Mouse (Mus musculus): Measurements from ENCODE around the gene Adra2a.

DNA sequence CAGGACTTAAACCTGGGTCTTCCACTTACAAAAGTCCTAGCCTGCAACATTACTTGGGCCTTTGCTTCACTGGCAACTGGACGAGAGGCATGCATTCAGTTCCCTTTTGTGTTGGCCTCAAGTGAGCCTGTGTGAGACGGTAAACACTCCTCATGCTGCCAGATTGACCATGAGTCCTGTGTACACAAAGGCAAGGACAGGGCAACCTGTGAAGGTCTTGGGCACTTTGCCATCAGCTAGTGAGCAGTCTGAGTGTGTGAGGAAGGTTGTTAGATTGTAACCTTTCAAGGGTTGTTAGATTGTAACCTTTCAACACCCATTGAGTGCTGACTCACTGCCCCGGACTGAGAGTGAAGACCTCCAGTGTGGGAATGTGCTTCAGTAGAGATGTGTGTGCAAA lies 49.6 kb downstream of the Adra2a start:
- TF ChIP-seq CTCF (IDR thresholded peaks at IDR 0.05; ENCODE audit: control insufficient read depth, insufficient read depth, insufficient read length) (no peak), CEBPB (IDR thresholded peaks at IDR 0.05; ENCODE audit: low read depth) (no peak), MAX (IDR thresholded peaks at IDR 0.05) (no peak), USF1 (IDR thresholded peaks at IDR 0.05; ENCODE audit: low read depth) (no peak), MYOG (IDR thresholded peaks at IDR 0.05; ENCODE audit: control insufficient read depth, extremely low read depth, insufficient read length) (no peak), MYOD1 (IDR thresholded peaks at IDR 0.05; ENCODE audit: control insufficient read depth, insufficient read length, low read depth) (no peak)
